Mouse (Mus musculus): Measurements from ENCODE around the gene Sectm1a. TPM values are rescaled to one million over a fixed set of nuclear protein-coding genes. Genes with fewer than 3 reads are reported as not detected.
A peak's percentile ranks its signal among the peaks of the same experiment; 100 is the strongest.
"Not testable (repeated sequence)": the region's sequence is repeated elsewhere in the genome, so short reads cannot be mapped to it uniquely, and the experiment has no call there.

The Sectm1a gene
- polyA plus RNA-seq, 1 experiment from 2014 or later = 0.68 TPM

GRCm38 (mm10) chr11:121111601-121112000, 30.6 kb upstream of the Sectm1a start:
- no peaks in the 10 kb centered on the region for H3K27me3 ChIP-seq
- no peaks in the 10 kb centered on the region for H3K9me3 ChIP-seq (replicated peaks)
- H3K9ac ChIP-seq = no peak overlapping the region
- ATAC-seq (ENCODE audit: insufficient read depth) = no peak
- no peak overlapping the region for H3K4me3 ChIP-seq (replicated peaks)
- WGBS (ENCODE audit: insufficient replicate concordance) = 43% methylated on average over 1 of the region's 1 CpGs
- no peaks in the 10 kb centered on the region for H3K4me1 ChIP-seq (replicated peaks)
- no peak overlapping the region for H3K27ac ChIP-seq (replicated peaks)
- no peaks in the 10 kb centered on the region for H3K36me3 ChIP-seq (replicated peaks)
- no peak overlapping the region for H3K4me2 ChIP-seq

GRCm38 (mm10) chr11:121111051-121111450, 30.0 kb upstream of the Sectm1a start:
- Histone ChIP-seq H3K36me3 (replicated peaks) (no peaks in the 10 kb centered on the region), H3K4me3 (replicated peaks) (no peak overlapping the region), H3K27ac (replicated peaks) (no peak overlapping the region), H3K9ac (no peak overlapping the region), H3K9me3 (replicated peaks) (no peaks in the 10 kb centered on the region), H3K27me3 (no peaks in the 10 kb centered on the region), H3K4me1 (replicated peaks) (no peaks in the 10 kb centered on the region), H3K4me2 (no peak overlapping the region)
- ATAC-seq (ENCODE audit: insufficient read depth) = no peak
- WGBS (ENCODE audit: insufficient replicate concordance) = 56% methylated on average over 3 of the region's 3 CpGs

- WGBS (ENCODE audit: insufficient replicate concordance) = 18% methylated on average over 2 of the region's 2 CpGs
- Histone ChIP-seq H3K4me1 (replicated peaks) (no peaks in the 10 kb centered on the region), H3K9ac (no peak overlapping the region), H3K27ac (replicated peaks) (no peak overlapping the region), H3K4me2 (no peak overlapping the region), H3K27me3 (no peaks in the 10 kb centered on the region), H3K4me3 (replicated peaks) (no peak overlapping the region), H3K36me3 (replicated peaks) (no peaks in the 10 kb centered on the region), H3K9me3 (replicated peaks) (no peaks in the 10 kb centered on the region)
- no peak for ATAC-seq (ENCODE audit: insufficient read depth)
Measured at GRCm38 (mm10) chr11:121109986-121110385, 29.0 kb upstream of the Sectm1a start.

GRCm38 (mm10) chr11:121108061-121108460, 27.0 kb upstream of the Sectm1a start:
- H3K4me1 ChIP-seq (replicated peaks) = no peaks in the 10 kb centered on the region
- no peak overlapping the region for H3K4me3 ChIP-seq (replicated peaks)
- H3K27ac ChIP-seq (replicated peaks) = no peak overlapping the region
- H3K4me2 ChIP-seq = no peak overlapping the region
- 48% methylated on average over 9 of the region's 9 CpGs for WGBS (ENCODE audit: insufficient replicate concordance)
- H3K36me3 ChIP-seq (replicated peaks) = no peaks in the 10 kb centered on the region
- H3K9me3 ChIP-seq (replicated peaks) = no peaks in the 10 kb centered on the region
- peak; percentile 28; the same call in 1 of the 2 replicates for ATAC-seq (ENCODE audit: insufficient read depth)
- no peak overlapping the region for H3K9ac ChIP-seq
- H3K27me3 ChIP-seq = no peaks in the 10 kb centered on the region

- not testable (repeated sequence) for ATAC-seq (ENCODE audit: insufficient read depth); H3K4me2 ChIP-seq; H3K9me3 ChIP-seq (replicated peaks); H3K27ac ChIP-seq (replicated peaks); H3K9ac ChIP-seq; H3K4me1 ChIP-seq (replicated peaks); H3K4me3 ChIP-seq (replicated peaks); H3K36me3 ChIP-seq (replicated peaks); H3K27me3 ChIP-seq
- 52% methylated on average over 1 of the region's 1 CpGs for whole genome bisulfite sequencing (ENCODE audit: insufficient replicate concordance)
Measured at GRCm38 (mm10) chr11:121107242-121107641, 26.2 kb upstream of the Sectm1a start.

GRCm38 (mm10) chr11:121101124-121101805, 20.2 kb upstream of the Sectm1a start:
- Histone ChIP-seq H3K27ac (replicated peaks) (no peak overlapping the region), H3K4me2 (no peak overlapping the region), H3K4me1 (replicated peaks) (peaks cover 11% of the 10 kb centered on the region), H3K36me3 (replicated peaks) (no peaks in the 10 kb centered on the region), H3K9ac (no peak overlapping the region), H3K4me3 (replicated peaks) (no peak overlapping the region), H3K27me3 (0 out of 2 replicates have a peak, but pooled peaks cover 3% of the 10 kb centered on the region), H3K9me3 (replicated peaks) (no peaks in the 10 kb centered on the region)
- 41% methylated on average over 4 of the region's 4 CpGs for WGBS (ENCODE audit: insufficient replicate concordance)
- ATAC-seq (ENCODE audit: insufficient read depth) = no peak

GRCm38 (mm10) chr11:121100692-121101091, 19.7 kb upstream of the Sectm1a start:
- H3K27ac ChIP-seq (replicated peaks) = no peak overlapping the region
- no peaks in the 10 kb centered on the region for H3K9me3 ChIP-seq (replicated peaks)
- no peak overlapping the region for H3K4me3 ChIP-seq (replicated peaks)
- H3K4me2 ChIP-seq = no peak overlapping the region
- H3K4me1 ChIP-seq (replicated peaks) = peaks cover 11% of the 10 kb centered on the region
- no peaks in the 10 kb centered on the region for H3K36me3 ChIP-seq (replicated peaks)
- H3K9ac ChIP-seq = no peak overlapping the region
- 0 out of 2 replicates have a peak, but pooled peaks cover 3% of the 10 kb centered on the region for H3K27me3 ChIP-seq
- 22% methylated on average over 7 of the region's 7 CpGs for WGBS (ENCODE audit: insufficient replicate concordance)
- ATAC-seq (ENCODE audit: insufficient read depth) = no peak

GRCm38 (mm10) chr11:121099762-121100161, 18.7 kb upstream of the Sectm1a start:
- H3K9ac ChIP-seq = no peak overlapping the region
- H3K4me1 ChIP-seq (replicated peaks) = peaks cover 11% of the 10 kb centered on the region
- H3K9me3 ChIP-seq (replicated peaks) = no peaks in the 10 kb centered on the region
- no peak overlapping the region for H3K4me3 ChIP-seq (replicated peaks)
- H3K4me2 ChIP-seq = no peak overlapping the region
- H3K36me3 ChIP-seq (replicated peaks) = no peaks in the 10 kb centered on the region
- 49% methylated on average over 7 of the region's 7 CpGs for WGBS (ENCODE audit: insufficient replicate concordance)
- no peak overlapping the region for H3K27ac ChIP-seq (replicated peaks)
- 0 out of 2 replicates have a peak, but pooled peaks cover 3% of the 10 kb centered on the region for H3K27me3 ChIP-seq
- no peak for ATAC-seq (ENCODE audit: insufficient read depth)

- no peaks in the 10 kb centered on the region for H3K9me3 ChIP-seq (replicated peaks)
- H3K9ac ChIP-seq = no peak overlapping the region
- 60% methylated on average over 14 of the region's 14 CpGs for WGBS (ENCODE audit: insufficient replicate concordance)
- ATAC-seq (ENCODE audit: insufficient read depth) = no peak
- no peaks in the 10 kb centered on the region for H3K4me1 ChIP-seq (replicated peaks)
- H3K4me3 ChIP-seq (replicated peaks) = no peak overlapping the region
- H3K36me3 ChIP-seq (replicated peaks) = no peaks in the 10 kb centered on the region
- no peaks in the 10 kb centered on the region for H3K27me3 ChIP-seq
- H3K27ac ChIP-seq (replicated peaks) = no peak overlapping the region
- no peak overlapping the region for H3K4me2 ChIP-seq
Measured at GRCm38 (mm10) chr11:121092606-121093585, 11.9 kb upstream of the Sectm1a start.

GRCm38 (mm10) chr11:121090943-121091342, 9.9 kb upstream of the Sectm1a start:
- Histone ChIP-seq H3K9ac (no peak overlapping the region), H3K4me1 (replicated peaks) (0 out of 2 replicates have a peak, but pooled peaks cover 3% of the 10 kb centered on the region), H3K27ac (replicated peaks) (no peak overlapping the region), H3K9me3 (replicated peaks) (no peaks in the 10 kb centered on the region), H3K27me3 (no peaks in the 10 kb centered on the region), H3K4me3 (replicated peaks) (no peak overlapping the region), H3K4me2 (no peak overlapping the region), H3K36me3 (replicated peaks) (no peaks in the 10 kb centered on the region)
- WGBS (ENCODE audit: insufficient replicate concordance) = 38% methylated on average over 4 of the region's 4 CpGs
- ATAC-seq (ENCODE audit: insufficient read depth) = no peak

All from liver, embryonic 15.5 days (tissue).